Mouse (Mus musculus): ENCODE data around the gene Atoh7.

The Atoh7 gene

DNA sequence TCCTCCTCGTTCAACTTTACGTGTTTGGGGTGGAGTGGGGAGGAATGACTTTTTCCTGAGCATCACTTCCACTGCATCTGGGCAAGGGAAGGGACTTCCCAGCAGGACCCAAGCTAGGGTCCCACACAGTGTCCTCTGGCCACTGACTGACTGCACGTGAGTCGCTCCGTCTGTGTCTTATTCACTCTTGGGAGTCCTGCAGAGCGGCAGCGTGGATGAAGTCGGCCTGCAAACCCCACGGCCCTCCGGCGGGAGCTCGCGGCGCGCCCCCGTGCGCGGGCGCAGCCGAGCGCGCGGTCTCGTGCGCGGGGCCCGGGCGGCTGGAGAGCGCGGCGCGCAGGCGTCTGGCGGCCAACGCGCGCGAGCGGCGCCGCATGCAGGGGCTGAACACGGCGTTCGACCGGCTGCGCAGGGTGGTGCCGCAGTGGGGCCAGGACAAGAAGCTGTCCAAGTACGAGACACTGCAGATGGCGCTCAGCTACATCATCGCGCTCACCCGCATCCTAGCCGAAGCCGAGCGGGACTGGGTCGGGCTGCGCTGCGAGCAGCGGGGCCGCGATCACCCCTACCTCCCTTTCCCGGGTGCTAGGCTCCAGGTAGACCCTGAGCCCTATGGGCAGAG, 601 bp downstream of the Atoh7 start:
- peak; percentile 75 to 79 for DNase-seq (ENCODE audit: low spot score in 2 of 2)

GRCm38 (mm10) chr10:63100657-63101056, 1.2 kb downstream of the Atoh7 start:
- DNase-seq (ENCODE audit: low spot score in 2 of 2), result no peak

DNA sequence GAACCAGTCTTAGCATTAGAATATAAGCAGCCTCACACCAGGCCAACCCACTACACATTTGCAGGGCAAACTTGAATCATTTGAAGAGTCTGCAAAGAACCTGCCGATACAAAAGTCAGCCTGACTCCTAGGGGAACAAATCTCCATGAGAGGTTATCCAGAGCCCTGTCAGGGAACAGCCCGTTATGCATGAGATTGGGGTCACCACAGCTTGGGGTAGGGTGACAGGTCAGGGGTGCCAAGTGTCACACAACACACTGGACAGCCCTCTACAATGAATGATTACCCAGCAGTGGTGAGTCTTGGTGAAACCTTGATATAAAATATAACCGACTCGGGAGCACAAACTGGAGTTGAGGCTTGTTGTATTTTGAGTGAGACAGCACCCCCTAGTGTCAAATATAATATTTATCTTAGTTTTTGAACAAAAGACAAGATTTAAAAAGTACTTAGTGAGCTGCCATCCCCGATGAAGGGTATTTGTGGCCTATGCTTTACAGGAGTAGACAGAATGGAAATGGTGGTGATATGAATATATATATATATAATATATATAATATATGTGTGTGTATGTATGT, 13.7 kb downstream of the Atoh7 start:
- DNase-seq (ENCODE audit: low spot score in 2 of 2), result peak in 1 of 2 experiments; percentile 16

- DNase-seq (ENCODE audit: low spot score in 2 of 2), result peak in 1 of 2 experiments; percentile 3
These were observed 14.4 kb downstream of the Atoh7 start for GRCm38 (mm10) chr10:63113716-63114360.

DNA sequence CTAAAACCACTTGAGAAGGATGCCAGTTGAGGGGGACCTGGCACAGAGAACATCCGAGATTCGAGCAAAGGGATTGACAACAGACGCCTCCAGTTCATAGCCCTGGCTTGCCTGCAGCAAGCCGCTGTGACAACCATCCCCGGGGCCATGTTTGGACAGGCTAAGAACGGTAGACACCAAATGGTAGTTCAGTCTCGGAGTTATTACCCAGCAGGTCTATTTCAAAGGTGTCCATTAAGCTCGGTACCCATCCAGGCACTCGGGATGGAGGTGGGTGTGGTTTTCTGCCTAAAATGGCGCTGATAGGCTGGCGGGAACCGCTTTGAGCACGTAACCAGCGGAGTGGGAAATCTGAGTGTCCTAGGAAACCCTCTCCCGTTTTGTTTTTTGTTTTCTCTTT, 16.4 kb downstream of the Atoh7 start:
- peak; percentile 17 to 29 for DNase-seq (ENCODE audit: low spot score in 2 of 2)

GRCm38 (mm10) chr10:63116376-63116775, 16.9 kb downstream of the Atoh7 start:
- no peak for DNase-seq (ENCODE audit: low spot score in 2 of 2)

- DNase-seq (ENCODE audit: low spot score in 2 of 2), result peak in 1 of 2 experiments; percentile 11
These were observed 18.1 kb downstream of the Atoh7 start for GRCm38 (mm10) chr10:63117583-63117982.

DNA sequence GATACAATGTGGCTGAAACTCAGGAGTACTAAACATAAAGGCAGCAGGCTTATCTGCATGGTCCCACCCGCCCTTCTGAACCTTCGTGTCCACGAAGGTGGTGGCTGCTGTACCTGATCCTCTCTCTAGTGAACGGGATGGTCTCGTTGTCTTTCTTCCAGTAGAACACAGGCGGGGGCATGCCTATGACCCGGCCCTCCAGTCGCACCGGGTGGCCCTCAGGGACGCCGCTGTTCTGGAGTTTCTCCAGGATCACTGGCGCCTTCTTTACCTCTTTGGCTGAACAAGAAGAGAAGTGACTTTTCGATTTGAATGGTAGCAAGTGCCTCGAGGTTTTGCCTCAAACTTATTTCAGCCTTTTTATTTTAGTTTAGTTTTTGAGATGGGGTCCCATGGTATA, 20.5 kb downstream of the Atoh7 start:
- no peak for DNase-seq (ENCODE audit: low spot score in 2 of 2)

- peak in 1 of 2 experiments; percentile 28 for DNase-seq (ENCODE audit: low spot score in 2 of 2)
These were observed 22.5 kb downstream of the Atoh7 start for GRCm38 (mm10) chr10:63121961-63122360.

DNA sequence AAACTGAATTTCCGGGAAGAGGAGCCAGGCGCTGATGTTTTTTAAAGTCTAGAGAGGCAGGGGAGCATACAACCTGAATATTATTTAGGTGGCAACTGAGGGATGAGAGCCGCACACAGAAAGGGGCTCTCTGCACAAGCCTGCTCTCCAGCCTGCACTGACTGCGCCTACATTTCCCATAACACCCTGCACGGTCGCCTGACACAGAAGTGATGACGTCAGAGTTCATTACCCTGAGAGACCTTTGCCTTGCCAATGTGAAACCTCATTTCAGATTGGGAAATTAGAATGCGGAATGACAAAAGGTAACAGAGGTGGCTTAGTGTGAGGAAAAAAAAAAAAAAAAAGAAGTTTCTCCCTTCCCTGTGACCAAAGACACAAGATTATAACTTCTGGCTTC, 23.1 kb downstream of the Atoh7 start:
- peak; percentile 68 to 72 for DNase-seq (ENCODE audit: low spot score in 2 of 2)

GRCm38 (mm10) chr10:63123141-63123540, 23.7 kb downstream of the Atoh7 start:
- DNase-seq (ENCODE audit: low spot score in 2 of 2), result no peak

DNA sequence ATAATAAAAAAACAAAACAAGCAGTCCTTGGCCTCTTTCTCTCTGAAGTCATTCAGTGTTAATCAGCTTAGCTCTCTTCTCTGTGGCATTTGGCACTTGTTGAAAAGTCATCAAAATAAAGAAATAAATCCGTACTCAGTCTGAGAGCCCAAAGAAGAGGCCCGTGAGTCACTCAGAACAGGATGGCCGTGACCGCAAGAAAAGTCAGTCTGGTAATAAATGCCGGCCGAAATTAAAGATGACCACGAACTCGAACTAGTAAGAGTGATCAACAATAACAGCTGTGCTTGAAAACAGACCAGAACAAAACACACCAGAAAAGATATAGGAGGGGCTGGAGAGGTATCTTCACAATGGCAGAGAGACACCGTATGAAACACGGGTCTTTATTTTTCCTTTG, 24.6 kb downstream of the Atoh7 start:
- DNase-seq (ENCODE audit: low spot score in 2 of 2), result peak in 1 of 2 experiments; percentile 16

DNA sequence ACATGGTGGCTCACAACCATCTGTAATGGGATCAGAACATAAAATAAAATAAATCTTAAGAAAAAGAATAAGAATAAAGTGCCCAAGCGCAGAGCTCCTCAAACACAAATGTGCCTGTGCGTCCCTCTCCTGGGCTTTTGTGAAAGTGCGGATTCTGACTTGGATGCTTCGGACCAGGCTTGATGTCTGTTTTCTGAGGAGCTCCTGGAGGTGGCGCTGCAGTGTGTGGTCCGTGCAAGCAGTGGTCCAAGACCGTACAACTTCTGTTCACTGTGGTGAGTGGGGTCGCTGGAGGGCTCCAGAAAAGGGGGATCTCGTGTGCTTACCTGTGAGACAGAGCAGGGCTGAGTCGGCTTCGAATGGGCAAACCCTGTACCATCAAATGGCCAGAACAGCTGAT, 25.9 kb downstream of the Atoh7 start:
- no peak for DNase-seq (ENCODE audit: low spot score in 2 of 2)

- DNase-seq (ENCODE audit: low spot score in 2 of 2), result no peak
These were observed 26.7 kb downstream of the Atoh7 start for GRCm38 (mm10) chr10:63126116-63126515.

- no peak for DNase-seq (ENCODE audit: low spot score in 2 of 2)
These were observed 27.7 kb downstream of the Atoh7 start for GRCm38 (mm10) chr10:63127156-63127555.

DNA sequence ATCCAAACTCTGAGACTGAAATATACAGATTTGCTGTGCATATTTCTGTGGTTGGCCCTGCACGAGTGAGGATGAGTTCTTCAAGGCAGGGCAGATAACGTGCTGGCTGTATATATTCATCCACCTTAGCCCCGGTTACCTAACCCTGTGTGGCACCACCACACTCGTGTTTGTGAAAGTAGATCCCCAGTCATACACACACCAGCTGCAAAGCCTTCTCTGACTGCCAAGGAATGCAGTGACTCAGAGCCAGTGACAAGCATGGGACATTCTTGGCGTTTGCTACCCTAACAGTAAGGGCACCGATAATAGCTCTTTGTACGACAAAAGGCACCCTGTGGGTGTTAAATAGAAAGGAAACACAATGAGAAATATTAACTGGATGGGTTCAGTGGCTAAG, 28.8 kb downstream of the Atoh7 start:
- DNase-seq (ENCODE audit: low spot score in 2 of 2), result no peak

- DNase-seq (ENCODE audit: low spot score in 2 of 2), result no peak
These were observed 31.0 kb downstream of the Atoh7 start for GRCm38 (mm10) chr10:63130500-63130899.

DNA sequence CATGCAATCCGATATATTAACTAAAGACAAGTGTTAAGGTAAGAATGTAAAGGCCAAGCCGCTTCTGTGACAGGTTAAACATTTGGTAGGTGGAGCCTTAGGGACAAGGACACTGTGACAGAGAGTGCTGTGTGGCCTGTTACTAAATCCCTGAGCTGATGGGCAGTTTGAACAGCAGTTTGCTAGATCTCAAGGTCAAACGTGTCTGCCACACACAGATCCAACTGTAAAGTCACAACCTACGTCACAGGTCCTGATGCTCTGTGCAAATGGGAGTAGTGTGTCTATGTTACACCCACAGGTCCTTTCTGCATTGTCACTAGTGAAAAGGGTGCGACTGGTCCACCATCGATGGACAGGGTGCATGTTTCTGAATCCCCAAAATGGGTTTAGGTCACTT, 32.9 kb downstream of the Atoh7 start:
- no peak for DNase-seq (ENCODE audit: low spot score in 2 of 2)

DNA sequence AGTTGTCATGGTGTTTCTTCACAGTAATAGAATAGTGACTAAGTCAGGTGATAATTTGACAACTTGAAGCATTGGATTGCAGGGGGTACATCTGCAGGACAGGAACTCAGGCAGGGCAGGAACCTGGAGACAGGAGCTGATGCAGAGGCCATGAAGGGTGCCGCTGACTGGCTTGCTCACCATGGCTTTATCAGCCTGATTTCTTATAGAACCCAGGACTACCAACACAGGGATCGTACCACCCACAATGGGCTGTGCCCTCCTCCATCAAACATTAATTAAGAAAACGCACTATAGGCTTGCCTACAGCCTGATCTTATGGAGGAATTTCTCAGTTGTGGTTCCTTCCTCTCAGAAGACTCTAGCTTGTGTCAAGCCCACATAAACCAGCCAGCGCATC, 33.9 kb downstream of the Atoh7 start:
- no peak for DNase-seq (ENCODE audit: low spot score in 2 of 2)

- no peak for DNase-seq (ENCODE audit: low spot score in 2 of 2)
These were observed 36.2 kb downstream of the Atoh7 start for GRCm38 (mm10) chr10:63135680-63136079.

GRCm38 (mm10) chr10:63136436-63136835, 37.0 kb downstream of the Atoh7 start:
- DNase-seq (ENCODE audit: low spot score in 2 of 2), result no peak

DNA sequence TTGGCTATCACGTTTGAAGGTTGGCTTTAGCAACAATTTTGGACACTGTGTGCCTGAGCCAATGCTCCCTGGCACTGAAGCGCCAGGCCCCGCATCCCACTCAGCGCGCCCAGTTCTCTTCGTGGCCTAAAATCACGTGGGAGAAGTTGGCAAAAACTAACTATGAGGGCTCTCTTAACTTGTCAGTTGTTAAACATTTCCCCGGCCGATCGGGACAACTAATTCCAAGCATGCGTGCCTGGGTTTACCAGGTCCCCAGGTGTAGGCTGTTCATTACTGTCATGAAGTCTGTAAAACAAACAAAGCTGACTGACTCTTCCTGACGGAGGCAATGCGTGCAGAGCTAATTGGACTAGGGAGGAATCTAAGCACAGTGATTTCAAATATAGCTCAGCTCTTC, 43.2 kb downstream of the Atoh7 start:
- DNase-seq (ENCODE audit: low spot score in 2 of 2), result no peak
